Mouse (Mus musculus) heart, postnatal 25 days (tissue): ENCODE measurements around the gene Myog. TPM values are rescaled to one million over a fixed set of nuclear protein-coding genes. Genes with fewer than 3 reads are reported as not detected.

Experiments used
- total RNA-seq, 2 experiments: library from RNA; stranded (reverse); gene quantifications; 2 replicates each; pipeline ENCODE4 v1.2.3; 2021

The Myog gene
- total RNA-seq, 2 experiments from 2014 or later = not detected

Other genes with a start within 250 kb of the Myog start
- gene Btg2, start 210.9 kb upstream of the Myog start, total RNA-seq = 10 to 100 TPM; 25.7 to 29.2 TPM
- gene Chit1, start 178.7 kb upstream of the Myog start, total RNA-seq = not detected
- gene Chil1, start 107.8 kb upstream of the Myog start, total RNA-seq = under 1 TPM; 0.34 to 0.92 TPM
- not detected for gene Mybph, start 96.5 kb upstream of the Myog start, total RNA-seq
- gene Adora1, start 54.6 kb upstream of the Myog start, total RNA-seq = 10 to 100 TPM; 15.5 to 20.5 TPM
- gene Ppfia4, start 42.9 kb downstream of the Myog start, total RNA-seq = 1 to 10 TPM; 1.6 to 1.9 TPM
- gene Tmem183a, start 72.0 kb downstream of the Myog start, total RNA-seq = 10 to 100 TPM; 19.4 to 19.8 TPM
- gene 4933406M09Rik, start 96.0 kb downstream of the Myog start, total RNA-seq = not detected
- 10 to 100 TPM; 25.3 to 25.5 TPM for gene Cyb5r1, start 115.6 kb downstream of the Myog start, total RNA-seq
- 100 to 1,000 TPM; 140 TPM for gene Adipor1, start 125.4 kb downstream of the Myog start, total RNA-seq
- 10 to 100 TPM; 19.1 to 20.5 TPM for gene Klhl12, start 165.5 kb downstream of the Myog start, total RNA-seq
- gene Rabif, start 204.7 kb downstream of the Myog start, total RNA-seq = 1 to 10 TPM; 8.4 to 8.9 TPM